Comparison of ENCODE assay signal across 8 mouse cellular contexts in the genomic region with DNA sequence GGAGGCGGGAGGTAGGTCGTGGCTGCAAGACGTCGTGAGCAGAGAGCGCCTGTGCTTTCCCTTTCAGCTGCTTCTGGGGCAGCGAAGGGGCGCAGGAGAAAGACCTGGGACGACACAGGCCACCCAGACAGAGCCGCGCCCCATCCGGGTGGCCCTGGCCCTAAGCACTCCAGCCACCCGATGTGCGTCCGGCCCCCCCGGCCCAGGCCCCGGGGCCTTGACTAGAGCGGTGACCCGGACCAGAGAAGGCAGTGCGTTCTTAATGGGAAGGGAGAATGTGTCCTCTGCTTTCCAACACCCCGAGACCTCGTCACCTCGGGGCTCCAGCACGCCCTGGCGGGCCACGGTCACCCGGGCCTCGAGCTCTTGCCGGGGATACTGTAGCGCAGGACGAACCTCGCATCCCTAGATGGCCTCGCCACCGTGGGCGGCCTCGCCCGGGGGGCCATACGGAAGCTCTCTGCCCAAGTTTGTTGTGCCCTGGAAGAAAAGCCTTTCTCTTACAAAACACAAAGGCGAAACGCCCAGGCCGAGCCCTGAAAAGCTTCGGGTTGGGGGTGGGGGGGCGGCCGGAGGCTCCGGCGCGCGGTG. TPM values are rescaled to one million over a fixed set of nuclear protein-coding genes. Genes with fewer than 3 reads are reported as not detected.
A peak's percentile ranks its signal among the peaks of the same experiment; 100 is the strongest.
DNase-seq lines count a peak whose midpoint lies in the region; ATAC-seq and TF ChIP-seq lines count a peak whose summit lies in the region.

No protein-coding gene starts in this region.

- TF ChIP-seq POLR2A in lung, adult 2 months (IDR thresholded peaks at IDR 0.05; ENCODE audit: borderline replicate concordance, extremely low read depth, low read depth, low read length): no peak

- H3K36me3 ChIP-seq in heart, embryonic 10.5 days: no peaks in the 10 kb centered on the region
- peaks cover 2% of the 10 kb centered on the region for H3K36me3 ChIP-seq in midbrain, embryonic 10.5 days

- TF ChIP-seq CTCF in lung, adult 2 months (IDR thresholded peaks at IDR 0.05; ENCODE audit: insufficient read depth, low read length): no peak

- WGBS in lung, adult 2 months: 1% methylated on average over 47 of the region's 47 CpGs
- WGBS in heart, embryonic 10.5 days: under 1% methylated on average over 46 of the region's 47 CpGs
- under 1% methylated on average over 47 of the region's 47 CpGs for WGBS in midbrain, embryonic 10.5 days

- no peaks in the 10 kb centered on the region for H3K9me3 ChIP-seq in heart, embryonic 10.5 days
- H3K9me3 ChIP-seq in midbrain, embryonic 10.5 days (replicated peaks): no peaks in the 10 kb centered on the region

- H3K27ac ChIP-seq in heart, embryonic 10.5 days: peak overlapping the region; percentile 17; the same call in 1 of the 2 replicates
- H3K27ac ChIP-seq in midbrain, embryonic 10.5 days (replicated peaks): peak overlapping the region; percentile 92

- DNase-seq in lung, adult 2 months: peak; percentile 39
- DNase-seq in lung, postnatal 14 days: no peak
- DNase-seq in heart, embryonic 10.5 days (ENCODE audit: low spot score): peak; percentile 81
- DNase-seq in kidney, postnatal 10 days: peak; percentile 52
- DNase-seq in midbrain, embryonic 10.5 days (ENCODE audit: low spot score): peak; percentile 81
- peak; percentile 7 for DNase-seq in urinary bladder, postnatal 14 days (ENCODE audit: low spot score)
- DNase-seq in right cerebral cortex, postnatal 36 days (ENCODE audit: low spot score in 2 of 2): no peak

- H3K4me3 ChIP-seq in lung, adult 2 months (replicated peaks; ENCODE audit: extremely low read depth, low read depth, low read length): peak overlapping the region; percentile 36
- peak overlapping the region; percentile 71 for H3K4me3 ChIP-seq in heart, embryonic 10.5 days
- H3K4me3 ChIP-seq in midbrain, embryonic 10.5 days: peak overlapping the region; percentile 79

- peaks cover 68% of the 10 kb centered on the region for H3K27me3 ChIP-seq in heart, embryonic 10.5 days (ENCODE audit: insufficient read depth, poor library complexity, severe bottlenecking)
- H3K27me3 ChIP-seq in midbrain, embryonic 10.5 days (ENCODE audit: low read depth, poor library complexity, severe bottlenecking): peaks cover 85% of the 10 kb centered on the region

- peak; percentile 19; the same call in 1 of the 2 replicates for ATAC-seq in common myeloid progenitor, adult 5-6 weeks (replicated peaks; ENCODE audit: low read depth, poor library complexity, severe bottlenecking)

- H3K4me1 ChIP-seq in lung, adult 2 months (ENCODE audit: control insufficient read depth, insufficient read depth, low read length): peaks cover 17% of the 10 kb centered on the region
- peaks cover 33% of the 10 kb centered on the region for H3K4me1 ChIP-seq in heart, embryonic 10.5 days
- peaks cover 59% of the 10 kb centered on the region for H3K4me1 ChIP-seq in midbrain, embryonic 10.5 days

RNA-seq across cellular contexts. Expression of gene Rnf220, which starts 1.8 kb away (rescaled TPM):
- 73.8 and 108 TPM in 2 replicates for polyA plus RNA-seq in lung, adult 2 months (2012; rRNA removed)
- total RNA-seq in common myeloid progenitor, adult 5-6 weeks (2017): 86.4 and 99.5 TPM in 2 replicates
- polyA plus RNA-seq in heart, embryonic 10.5 days (2016; fragmentation: Nextera tagmentation; extraction: Ambion mirVana): 56.5 and 76.1 TPM in 2 replicates
- 102 and 111 TPM in 2 replicates for polyA plus RNA-seq in midbrain, embryonic 10.5 days (2016; fragmentation: Nextera tagmentation; extraction: Ambion mirVana)

RNA-seq across cellular contexts. Expression of gene Eri3, which starts 55.2 kb away (rescaled TPM):
- 74.3 and 82.4 TPM in 2 replicates for polyA plus RNA-seq in lung, adult 2 months (2012; rRNA removed)
- total RNA-seq in common myeloid progenitor, adult 5-6 weeks (2017): 27.1 and 37.4 TPM in 2 replicates
- polyA plus RNA-seq in heart, embryonic 10.5 days (2016; fragmentation: Nextera tagmentation; extraction: Ambion mirVana): 108 and 118 TPM in 2 replicates
- polyA plus RNA-seq in midbrain, embryonic 10.5 days (2016; fragmentation: Nextera tagmentation; extraction: Ambion mirVana): 111 and 139 TPM in 2 replicates

Comparison
In these comparisons a context has a peak if more than half of its experiments do, and no peak if none do; other contexts are left out.
1. DNase-seq: peak in lung, adult 2 months (single experiment), heart, embryonic 10.5 days (single experiment), kidney, postnatal 10 days (single experiment), midbrain, embryonic 10.5 days (single experiment) and urinary bladder, postnatal 14 days (single experiment); none in lung, postnatal 14 days (single experiment) and right cerebral cortex, postnatal 36 days (0 of 2).
2. Peak in every context shown above with its lines, with median percentiles within 50 percentile points of each other: H3K4me3 ChIP-seq.